Mouse (Mus musculus): ENCODE measurements at regions not wholly inside any gene's neighbourhood (a gene's known extent, or its start where the extent isn't known, plus 50 kb on each side); places are given as distances from the start of the nearest gene placed in this dataset.

GRCm38 (mm10) chr2:116963116-116963873, 84.8 kb downstream of the Tmco5 start:
- no peak overlapping the region for H3K4me3 ChIP-seq (replicated peaks; ENCODE audit: low read depth, low read length)
- no peak for ATAC-seq (replicated peaks; ENCODE audit: low FRiP score, low read depth)
- 82% methylated on average over 8 of the region's 8 CpGs for WGBS
- no peak overlapping the region for H3K9ac ChIP-seq (ENCODE audit: low read depth, low read length)
- no peak for TF ChIP-seq CTCF (IDR thresholded peaks at IDR 0.05; ENCODE audit: low read depth)
- no peak overlapping the region for H3K27ac ChIP-seq
- no peaks in the 10 kb centered on the region for H3K36me3 ChIP-seq (ENCODE audit: insufficient read depth, low read length)
- DNase-seq (ENCODE audit: low spot score): no peak
- no peaks in the 10 kb centered on the region for H3K27me3 ChIP-seq (ENCODE audit: insufficient read depth, low read length)
- H3K9me3 ChIP-seq (replicated peaks; ENCODE audit: low read length): no peaks in the 10 kb centered on the region
- no peaks in the 10 kb centered on the region for H3K4me1 ChIP-seq (replicated peaks; ENCODE audit: insufficient read depth, low read length)
- H3K4me2 ChIP-seq (ENCODE audit: low read length): no peak overlapping the region

- TF ChIP-seq CTCF (IDR thresholded peaks at IDR 0.05; ENCODE audit: low read depth): no peak
- Histone ChIP-seq H3K27ac (no peak overlapping the region), H3K4me2 (ENCODE audit: low read length) (no peak overlapping the region), H3K4me1 (replicated peaks; ENCODE audit: insufficient read depth, low read length) (no peaks in the 10 kb centered on the region), H3K36me3 (ENCODE audit: insufficient read depth, low read length) (no peaks in the 10 kb centered on the region), H3K4me3 (replicated peaks; ENCODE audit: low read depth, low read length) (no peak overlapping the region), H3K27me3 (ENCODE audit: insufficient read depth, low read length) (no peaks in the 10 kb centered on the region), H3K9me3 (replicated peaks; ENCODE audit: low read length) (no peaks in the 10 kb centered on the region), H3K9ac (ENCODE audit: low read depth, low read length) (no peak overlapping the region)
- no CpG with 5 or more reads among the region's 1 CpGs for WGBS
- ATAC-seq (replicated peaks; ENCODE audit: low FRiP score, low read depth) (no peak), DNase-seq (ENCODE audit: low spot score) (no peak)
Observed at GRCm38 (mm10) chr2:116966266-116966665, 87.8 kb downstream of the Tmco5 start.

GRCm38 (mm10) chr2:116971666-116972613, 93.4 kb downstream of the Tmco5 start:
- H3K27ac ChIP-seq: peak overlapping the region; percentile 51
- H3K4me2 ChIP-seq (ENCODE audit: low read length): peak overlapping the region; percentile 37
- H3K27me3 ChIP-seq (ENCODE audit: insufficient read depth, low read length): no peaks in the 10 kb centered on the region
- no peaks in the 10 kb centered on the region for H3K9me3 ChIP-seq (replicated peaks; ENCODE audit: low read length)
- no peaks in the 10 kb centered on the region for H3K36me3 ChIP-seq (ENCODE audit: insufficient read depth, low read length)
- peak; percentile 81 for DNase-seq (ENCODE audit: low spot score)
- 11% methylated on average over 9 of the region's 9 CpGs for WGBS
- H3K9ac ChIP-seq (ENCODE audit: low read depth, low read length): no peak overlapping the region
- no peak for ATAC-seq (replicated peaks; ENCODE audit: low FRiP score, low read depth)
- H3K4me3 ChIP-seq (replicated peaks; ENCODE audit: low read depth, low read length): no peak overlapping the region
- peaks cover 17% of the 10 kb centered on the region for H3K4me1 ChIP-seq (replicated peaks; ENCODE audit: insufficient read depth, low read length)
- no peak for TF ChIP-seq CTCF (IDR thresholded peaks at IDR 0.05; ENCODE audit: low read depth)

GRCm38 (mm10) chr2:116972614-116972985, 94.1 kb downstream of the Tmco5 start:
- Histone ChIP-seq H3K9ac (ENCODE audit: low read depth, low read length) (no peak overlapping the region), H3K4me2 (ENCODE audit: low read length) (peak overlapping the region; percentile 37), H3K9me3 (replicated peaks; ENCODE audit: low read length) (no peaks in the 10 kb centered on the region), H3K36me3 (ENCODE audit: insufficient read depth, low read length) (no peaks in the 10 kb centered on the region), H3K4me3 (replicated peaks; ENCODE audit: low read depth, low read length) (no peak overlapping the region), H3K27me3 (ENCODE audit: insufficient read depth, low read length) (no peaks in the 10 kb centered on the region), H3K4me1 (replicated peaks; ENCODE audit: insufficient read depth, low read length) (peaks cover 22% of the 10 kb centered on the region), H3K27ac (peak overlapping the region; percentile 51)
- no peak for ATAC-seq (replicated peaks; ENCODE audit: low FRiP score, low read depth)
- DNase-seq (ENCODE audit: low spot score): peak; percentile 81
- 7% methylated on average over 6 of the region's 6 CpGs for WGBS
- peak; percentile 53 for TF ChIP-seq CTCF (IDR thresholded peaks at IDR 0.05; ENCODE audit: low read depth)

GRCm38 (mm10) chr2:116973441-116973840, 95.0 kb downstream of the Tmco5 start:
- H3K9ac ChIP-seq (ENCODE audit: low read depth, low read length): no peak overlapping the region
- DNase-seq (ENCODE audit: low spot score) (no peak), ATAC-seq (replicated peaks; ENCODE audit: low FRiP score, low read depth) (no peak)
- H3K9me3 ChIP-seq (replicated peaks; ENCODE audit: low read length): no peaks in the 10 kb centered on the region
- H3K4me1 ChIP-seq (replicated peaks; ENCODE audit: insufficient read depth, low read length): peaks cover 22% of the 10 kb centered on the region
- WGBS: 84% methylated on average over 3 of the region's 3 CpGs
- no peak overlapping the region for H3K27ac ChIP-seq
- H3K4me2 ChIP-seq (ENCODE audit: low read length): no peak overlapping the region
- no peak for TF ChIP-seq CTCF (IDR thresholded peaks at IDR 0.05; ENCODE audit: low read depth)
- H3K27me3 ChIP-seq (ENCODE audit: insufficient read depth, low read length): no peaks in the 10 kb centered on the region
- no peak overlapping the region for H3K4me3 ChIP-seq (replicated peaks; ENCODE audit: low read depth, low read length)
- no peaks in the 10 kb centered on the region for H3K36me3 ChIP-seq (ENCODE audit: insufficient read depth, low read length)

GRCm38 (mm10) chr2:116974152-116974551, 95.7 kb downstream of the Tmco5 start:
- Histone ChIP-seq H3K36me3 (ENCODE audit: insufficient read depth, low read length) (no peaks in the 10 kb centered on the region), H3K4me3 (replicated peaks; ENCODE audit: low read depth, low read length) (no peak overlapping the region), H3K4me2 (ENCODE audit: low read length) (no peak overlapping the region), H3K4me1 (replicated peaks; ENCODE audit: insufficient read depth, low read length) (peaks cover 24% of the 10 kb centered on the region), H3K9ac (ENCODE audit: low read depth, low read length) (no peak overlapping the region), H3K27ac (no peak overlapping the region), H3K9me3 (replicated peaks; ENCODE audit: low read length) (no peaks in the 10 kb centered on the region), H3K27me3 (ENCODE audit: insufficient read depth, low read length) (no peaks in the 10 kb centered on the region)
- TF ChIP-seq CTCF (IDR thresholded peaks at IDR 0.05; ENCODE audit: low read depth): no peak
- DNase-seq (ENCODE audit: low spot score) (no peak), ATAC-seq (replicated peaks; ENCODE audit: low FRiP score, low read depth) (no peak)
- 80% methylated on average over 9 of the region's 9 CpGs for WGBS
